Mouse (Mus musculus): Measurements from ENCODE around the gene Parp12. TPM values are rescaled to one million over a fixed set of nuclear protein-coding genes. Genes with fewer than 3 reads are reported as not detected.

Gene Parp12
- polyA plus RNA-seq (2015; fragmentation: Nextera tagmentation; extraction: Ambion mirVana) = 2.2 and 2.7 TPM in 2 replicates

- H3K36me3 ChIP-seq = no peaks in the 10 kb centered on the region
- peak within 1 kb of the TSS; percentile 62 for H3K4me2 ChIP-seq
- H3K4me3 ChIP-seq = peak within 1 kb of the TSS; percentile 61
- H3K4me1 ChIP-seq (replicated peaks) = peaks cover 10% of the 10 kb centered on the region
- 3% methylated on average over 92 of the region's 101 CpGs for WGBS
- H3K9ac ChIP-seq = peak within 1 kb of the TSS; percentile 65
- peak; percentile 79 for ATAC-seq (ENCODE audit: low FRiP score)
- H3K9me3 ChIP-seq = no peaks in the 10 kb centered on the region
- peaks cover 60% of the 10 kb centered on the region for H3K27me3 ChIP-seq
- H3K27ac ChIP-seq = no peak within 1 kb of the TSS
Observed at GRCm38 (mm10) chr6:39117584-39118455, at the start of gene Parp12. Gene Parp12 (minus strand): TSS chr6:39118349.

- 96% methylated on average over 1 of the region's 1 CpGs for WGBS
- H3K4me3 ChIP-seq = no peak overlapping the region
- H3K36me3 ChIP-seq = peaks cover 36% of the 10 kb centered on the region
- H3K9ac ChIP-seq = no peak overlapping the region
- ATAC-seq (ENCODE audit: low FRiP score) = no peak
- H3K9me3 ChIP-seq = no peaks in the 10 kb centered on the region
- no peaks in the 10 kb centered on the region for H3K27me3 ChIP-seq
- H3K4me1 ChIP-seq (replicated peaks) = no peaks in the 10 kb centered on the region
- H3K27ac ChIP-seq = no peak overlapping the region
- H3K4me2 ChIP-seq = no peak overlapping the region
Observed at GRCm38 (mm10) chr6:39164891-39165290, 46.7 kb upstream of the Parp12 start.

- H3K9ac ChIP-seq = no peak overlapping the region
- no peak overlapping the region for H3K4me2 ChIP-seq
- H3K4me1 ChIP-seq (replicated peaks) = no peaks in the 10 kb centered on the region
- peaks cover 28% of the 10 kb centered on the region for H3K36me3 ChIP-seq
- WGBS = 92% methylated on average over 6 of the region's 6 CpGs
- no peaks in the 10 kb centered on the region for H3K27me3 ChIP-seq
- H3K4me3 ChIP-seq = no peak overlapping the region
- no peak for ATAC-seq (ENCODE audit: low FRiP score)
- H3K27ac ChIP-seq = no peak overlapping the region
- no peaks in the 10 kb centered on the region for H3K9me3 ChIP-seq
Observed at GRCm38 (mm10) chr6:39161975-39162374, 43.8 kb upstream of the Parp12 start.

- 54% methylated on average over 6 of the region's 6 CpGs for WGBS
- H3K9ac ChIP-seq = no peak overlapping the region
- no peak for ATAC-seq (ENCODE audit: low FRiP score)
- H3K4me2 ChIP-seq = no peak overlapping the region
- no peaks in the 10 kb centered on the region for H3K9me3 ChIP-seq
- no peaks in the 10 kb centered on the region for H3K27me3 ChIP-seq
- H3K36me3 ChIP-seq = peaks cover 59% of the 10 kb centered on the region
- no peaks in the 10 kb centered on the region for H3K4me1 ChIP-seq (replicated peaks)
- no peak overlapping the region for H3K27ac ChIP-seq
- no peak overlapping the region for H3K4me3 ChIP-seq
Observed at GRCm38 (mm10) chr6:39146041-39146440, 27.9 kb upstream of the Parp12 start.

- Histone ChIP-seq H3K9me3 (0 out of 2 replicates have a peak, but pooled peaks cover under 1% of the 10 kb centered on the region), H3K36me3 (peaks cover 32% of the 10 kb centered on the region), H3K4me3 (no peak overlapping the region), H3K27ac (no peak overlapping the region), H3K9ac (no peak overlapping the region), H3K27me3 (no peaks in the 10 kb centered on the region), H3K4me1 (replicated peaks) (no peaks in the 10 kb centered on the region), H3K4me2 (no peak overlapping the region)
- no peak for ATAC-seq (ENCODE audit: low FRiP score)
- 62% methylated on average over 5 of the region's 5 CpGs for WGBS
Observed at GRCm38 (mm10) chr6:39132556-39132955, 14.4 kb upstream of the Parp12 start.

GRCm38 (mm10) chr6:39131480-39131879 lies 13.3 kb upstream of the Parp12 start:
- no peak overlapping the region for H3K4me3 ChIP-seq
- peaks cover 32% of the 10 kb centered on the region for H3K36me3 ChIP-seq
- H3K27me3 ChIP-seq = no peaks in the 10 kb centered on the region
- no peak overlapping the region for H3K4me2 ChIP-seq
- 27% methylated on average over 4 of the region's 4 CpGs for WGBS
- no peak overlapping the region for H3K9ac ChIP-seq
- H3K9me3 ChIP-seq = peaks cover 6% of the 10 kb centered on the region; the same call in 1 of the 2 replicates
- ATAC-seq (ENCODE audit: low FRiP score) = no peak
- H3K4me1 ChIP-seq (replicated peaks) = no peaks in the 10 kb centered on the region
- no peak overlapping the region for H3K27ac ChIP-seq

- Histone ChIP-seq H3K4me1 (replicated peaks) (no peaks in the 10 kb centered on the region), H3K27ac (no peak overlapping the region), H3K9me3 (peaks cover 6% of the 10 kb centered on the region; the same call in 1 of the 2 replicates), H3K9ac (no peak overlapping the region), H3K36me3 (no peaks in the 10 kb centered on the region; the same call in 1 of the 2 replicates), H3K4me3 (no peak overlapping the region), H3K4me2 (no peak overlapping the region), H3K27me3 (peaks cover 7% of the 10 kb centered on the region; the same call in 1 of the 2 replicates)
- ATAC-seq (ENCODE audit: low FRiP score) = no peak
Observed at GRCm38 (mm10) chr6:39124719-39125118, 6.6 kb upstream of the Parp12 start.

- ATAC-seq (ENCODE audit: low FRiP score) = no peak
- Histone ChIP-seq H3K9me3 (no peaks in the 10 kb centered on the region), H3K27me3 (peaks cover 48% of the 10 kb centered on the region), H3K4me2 (no peak overlapping the region), H3K9ac (no peak overlapping the region), H3K36me3 (no peaks in the 10 kb centered on the region), H3K4me1 (replicated peaks) (peaks cover 10% of the 10 kb centered on the region), H3K27ac (no peak overlapping the region), H3K4me3 (no peak overlapping the region)
- 72% methylated on average over 3 of the region's 3 CpGs for WGBS
Observed at GRCm38 (mm10) chr6:39120685-39121084, 2.5 kb upstream of the Parp12 start.

- no peak; the same call in 1 of the 2 replicates for ATAC-seq (ENCODE audit: low FRiP score)
Observed at GRCm38 (mm10) chr6:39118456-39118881, 320 bp upstream of the Parp12 start.

GRCm38 (mm10) chr6:39115438-39115837 lies 2.7 kb downstream of the Parp12 start:
- Histone ChIP-seq H3K9ac (no peak overlapping the region), H3K36me3 (no peaks in the 10 kb centered on the region), H3K27me3 (peaks cover 59% of the 10 kb centered on the region), H3K4me3 (no peak overlapping the region), H3K4me1 (replicated peaks) (peaks cover 10% of the 10 kb centered on the region), H3K27ac (no peak overlapping the region), H3K9me3 (no peaks in the 10 kb centered on the region), H3K4me2 (no peak overlapping the region)
- 88% methylated on average over 1 of the region's 1 CpGs for WGBS
- no peak for ATAC-seq (ENCODE audit: low FRiP score)

More at GRCm38 (mm10) chr6:39118456-39118881, 320 bp upstream of the Parp12 start:
- WGBS = 8% methylated on average over 49 of the region's 49 CpGs
- Histone ChIP-seq H3K36me3 (no peaks in the 10 kb centered on the region), H3K27ac (no peak overlapping the region), H3K4me1 (replicated peaks) (peaks cover 10% of the 10 kb centered on the region), H3K9ac (peak overlapping the region; percentile 65), H3K4me3 (peak overlapping the region; percentile 61), H3K4me2 (peak overlapping the region; percentile 62), H3K27me3 (peaks cover 60% of the 10 kb centered on the region), H3K9me3 (no peaks in the 10 kb centered on the region)

GRCm38 (mm10) chr6:39113141-39113540 lies 5.0 kb downstream of the Parp12 start:
- no peaks in the 10 kb centered on the region for H3K36me3 ChIP-seq
- WGBS = 83% methylated on average over 3 of the region's 3 CpGs
- H3K4me2 ChIP-seq = no peak overlapping the region
- no peak overlapping the region for H3K4me3 ChIP-seq
- H3K27me3 ChIP-seq = peaks cover 36% of the 10 kb centered on the region
- no peak overlapping the region for H3K9ac ChIP-seq
- H3K27ac ChIP-seq = no peak overlapping the region
- H3K4me1 ChIP-seq (replicated peaks) = peaks cover 5% of the 10 kb centered on the region; the same call in 1 of the 2 replicates
- no peak for ATAC-seq (ENCODE audit: low FRiP score)
- H3K9me3 ChIP-seq = no peaks in the 10 kb centered on the region

GRCm38 (mm10) chr6:39112701-39113100 lies 5.4 kb downstream of the Parp12 start:
- ATAC-seq (ENCODE audit: low FRiP score) = no peak
- 98% methylated on average over 3 of the region's 3 CpGs for WGBS

More at GRCm38 (mm10) chr6:39112701-39113100, 5.4 kb downstream of the Parp12 start:
- H3K36me3 ChIP-seq = no peaks in the 10 kb centered on the region
- no peaks in the 10 kb centered on the region for H3K9me3 ChIP-seq
- no peak overlapping the region for H3K9ac ChIP-seq
- no peak overlapping the region for H3K27ac ChIP-seq
- no peak overlapping the region for H3K4me2 ChIP-seq
- H3K4me3 ChIP-seq = no peak overlapping the region
- H3K4me1 ChIP-seq (replicated peaks) = peaks cover 1% of the 10 kb centered on the region; the same call in 1 of the 2 replicates
- H3K27me3 ChIP-seq = peaks cover 32% of the 10 kb centered on the region
